Mouse (Mus musculus) fibroblast of lung, adult 2 months (primary cell): Measurements from ENCODE around the gene Rad23a.

ENCODE experiments used
- DNase-seq: peaks from one replicate; pipeline ENCODE4 v3.0.0-alpha.2; 2011; ENCODE audit warnings: low read depth

The Rad23a gene

GRCm38 (mm10) chr8:84813059-84813458 is 27.4 kb downstream of the Rad23a start:
- DNase-seq: no peak

GRCm38 (mm10) chr8:84811303-84811702 is 29.2 kb downstream of the Rad23a start:
- DNase-seq: no peak

- DNase-seq: no peak
These were observed 29.6 kb downstream of the Rad23a start for GRCm38 (mm10) chr8:84810896-84811295.

GRCm38 (mm10) chr8:84809941-84810280 is 30.6 kb downstream of the Rad23a start:
- no peak for DNase-seq

- no peak for DNase-seq
These were observed 31.1 kb downstream of the Rad23a start for GRCm38 (mm10) chr8:84809109-84809940.

- no peak for DNase-seq
These were observed 34.4 kb downstream of the Rad23a start for GRCm38 (mm10) chr8:84806031-84806430.

- no peak for DNase-seq
These were observed 40.2 kb downstream of the Rad23a start, which contains the start of gene Nfix for GRCm38 (mm10) chr8:84799999-84800831. Nfix (minus strand) TSS chr8:84800344.

- DNase-seq: no peak
These were observed 41.1 kb downstream of the Rad23a start for GRCm38 (mm10) chr8:84799136-84799931.

GRCm38 (mm10) chr8:84798446-84799135 is 41.9 kb downstream of the Rad23a start:
- no peak for DNase-seq

GRCm38 (mm10) chr8:84797971-84798370 is 42.5 kb downstream of the Rad23a start:
- DNase-seq: no peak

GRCm38 (mm10) chr8:84797256-84797797 is 43.1 kb downstream of the Rad23a start:
- no peak for DNase-seq

GRCm38 (mm10) chr8:84794486-84794885 is 46.0 kb downstream of the Rad23a start:
- peak; percentile 20 for DNase-seq

- DNase-seq: peak; percentile 38
These were observed 46.5 kb downstream of the Rad23a start for GRCm38 (mm10) chr8:84793791-84794485.

- no peak for DNase-seq
These were observed 47.3 kb downstream of the Rad23a start for GRCm38 (mm10) chr8:84793134-84793533.

GRCm38 (mm10) chr8:84792429-84792947 is 48.0 kb downstream of the Rad23a start:
- no peak for DNase-seq

- no peak for DNase-seq
These were observed 49.9 kb downstream of the Rad23a start for GRCm38 (mm10) chr8:84790537-84790936.

- DNase-seq: no peak
These were observed 50.5 kb downstream of the Rad23a start for GRCm38 (mm10) chr8:84789855-84790486.

- DNase-seq: no peak
These were observed 51.1 kb downstream of the Rad23a start for GRCm38 (mm10) chr8:84789345-84789744.

GRCm38 (mm10) chr8:84788896-84789295 is 51.6 kb downstream of the Rad23a start:
- no peak for DNase-seq
